8 mouse cellular contexts compared by ENCODE assay signal in genomic region chr17:65771951-65772934, GRCm38 (mm10). TPM values are rescaled to one million over a fixed set of nuclear protein-coding genes. Genes with fewer than 3 reads are reported as not detected.
DNase-seq lines count a peak whose midpoint lies in the region; ATAC-seq and TF ChIP-seq lines count a peak whose summit lies in the region.

TSS of gene Rab31 (minus strand) at chr17:65772752.

- H3K9me3 ChIP-seq in E14TG2a.4 (ENCODE audit: low read length) = no peaks in the 10 kb centered on the region
- H3K9me3 ChIP-seq in forebrain, embryonic 14.5 days (replicated peaks; ENCODE audit: control insufficient read depth, low read length) = no peaks in the 10 kb centered on the region
- H3K9me3 ChIP-seq in heart, embryonic 16.5 days (replicated peaks; ENCODE audit: control insufficient read depth, low read length) = no peaks in the 10 kb centered on the region
- H3K9me3 ChIP-seq in liver, embryonic 13.5 days (replicated peaks) = no peaks in the 10 kb centered on the region
- H3K9me3 ChIP-seq in stomach, embryonic 14.5 days (ENCODE audit: control insufficient read depth, low read depth, low read length) = no peaks in the 10 kb centered on the region

- no peak for TF ChIP-seq CTCF in E14TG2a.4 (conservative IDR thresholded peaks at IDR 0.05; ENCODE audit: low read length)

- peaks cover 28% of the 10 kb centered on the region for H3K27me3 ChIP-seq in E14TG2a.4 (ENCODE audit: insufficient read depth, low read length)
- H3K27me3 ChIP-seq in forebrain, embryonic 14.5 days (replicated peaks; ENCODE audit: control insufficient read depth, insufficient read depth, low read length) = no peaks in the 10 kb centered on the region
- no peaks in the 10 kb centered on the region for H3K27me3 ChIP-seq in heart, embryonic 16.5 days (ENCODE audit: control insufficient read depth, insufficient read depth, low read length)
- peaks cover 61% of the 10 kb centered on the region for H3K27me3 ChIP-seq in liver, embryonic 13.5 days
- H3K27me3 ChIP-seq in stomach, embryonic 14.5 days (ENCODE audit: control insufficient read depth, insufficient read depth, low read length) = no peaks in the 10 kb centered on the region

- peak within 1 kb of the TSS; percentile 83 for H3K4me2 ChIP-seq in forebrain, embryonic 14.5 days (ENCODE audit: low read length)
- H3K4me2 ChIP-seq in heart, embryonic 16.5 days (ENCODE audit: low read depth, low read length) = peak within 1 kb of the TSS; percentile 97
- H3K4me2 ChIP-seq in liver, embryonic 13.5 days = peak within 1 kb of the TSS; percentile 74
- H3K4me2 ChIP-seq in stomach, embryonic 14.5 days (replicated peaks; ENCODE audit: low read depth, low read length) = peak within 1 kb of the TSS; percentile 80

- peak; percentile 83 for ATAC-seq in forebrain, embryonic 14.5 days
- peak; percentile 86 for ATAC-seq in heart, embryonic 16.5 days (replicated peaks; ENCODE audit: extremely low read depth, insufficient read depth, low FRiP score)
- peak; percentile 46 for ATAC-seq in liver, embryonic 13.5 days (ENCODE audit: low read depth)
- ATAC-seq in stomach, embryonic 14.5 days (ENCODE audit: insufficient number of reproducible peaks, insufficient read depth, low FRiP score, low read depth) = peak; percentile 79

- H3K4me3 ChIP-seq in E14TG2a.4 (replicated peaks; ENCODE audit: low read length) = peak within 1 kb of the TSS; percentile 84
- H3K4me3 ChIP-seq in forebrain, embryonic 14.5 days (ENCODE audit: low read depth, low read length) = peak within 1 kb of the TSS; percentile 73
- peak within 1 kb of the TSS; percentile 85 for H3K4me3 ChIP-seq in heart, embryonic 16.5 days (ENCODE audit: low read length)
- H3K4me3 ChIP-seq in liver, embryonic 13.5 days (replicated peaks) = peak within 1 kb of the TSS; percentile 62
- H3K4me3 ChIP-seq in stomach, embryonic 14.5 days (ENCODE audit: low read depth, low read length) = peak within 1 kb of the TSS; percentile 65

- under 1% methylated on average over 71 of the region's 75 CpGs for WGBS in forebrain, embryonic 14.5 days
- under 1% methylated on average over 74 of the region's 75 CpGs for WGBS in heart, embryonic 16.5 days
- 1% methylated on average over 75 of the region's 75 CpGs for WGBS in liver, embryonic 13.5 days (ENCODE audit: insufficient replicate concordance)
- WGBS in stomach, embryonic 14.5 days = under 1% methylated on average over 75 of the region's 75 CpGs

- peak within 1 kb of the TSS; percentile 90 for H3K9ac ChIP-seq in forebrain, embryonic 14.5 days (ENCODE audit: low read length)
- peak within 1 kb of the TSS; percentile 84 for H3K9ac ChIP-seq in heart, embryonic 16.5 days (ENCODE audit: low read length)
- peak within 1 kb of the TSS; percentile 64 for H3K9ac ChIP-seq in liver, embryonic 13.5 days
- H3K9ac ChIP-seq in stomach, embryonic 14.5 days (replicated peaks; ENCODE audit: low read depth, low read length) = peak within 1 kb of the TSS; percentile 81

- peak within 1 kb of the TSS; percentile 63 for H3K27ac ChIP-seq in forebrain, embryonic 14.5 days (ENCODE audit: low read depth, low read length)
- H3K27ac ChIP-seq in heart, embryonic 16.5 days (ENCODE audit: low read length) = peak within 1 kb of the TSS; percentile 11
- no peak within 1 kb of the TSS for H3K27ac ChIP-seq in liver, embryonic 13.5 days
- H3K27ac ChIP-seq in stomach, embryonic 14.5 days (ENCODE audit: low read length) = no peak within 1 kb of the TSS; the same call in 1 of the 2 replicates

- peaks cover 67% of the 10 kb centered on the region for H3K4me1 ChIP-seq in E14TG2a.4 (replicated peaks; ENCODE audit: low read depth, low read length)
- peaks cover 18% of the 10 kb centered on the region for H3K4me1 ChIP-seq in forebrain, embryonic 14.5 days (ENCODE audit: control insufficient read depth, insufficient read depth, low read length)
- H3K4me1 ChIP-seq in heart, embryonic 16.5 days (ENCODE audit: control insufficient read depth, insufficient read depth, low read length) = peaks cover 26% of the 10 kb centered on the region
- H3K4me1 ChIP-seq in liver, embryonic 13.5 days (replicated peaks) = peaks cover 26% of the 10 kb centered on the region
- H3K4me1 ChIP-seq in stomach, embryonic 14.5 days (ENCODE audit: control insufficient read depth, insufficient read depth, low read length) = peaks cover 11% of the 10 kb centered on the region; the same call in 1 of the 2 replicates

- H3K36me3 ChIP-seq in E14TG2a.4 (ENCODE audit: insufficient read depth, low read length) = no peaks in the 10 kb centered on the region
- no peaks in the 10 kb centered on the region for H3K36me3 ChIP-seq in forebrain, embryonic 14.5 days (ENCODE audit: control insufficient read depth, insufficient read depth, low read length)
- no peaks in the 10 kb centered on the region for H3K36me3 ChIP-seq in heart, embryonic 16.5 days (ENCODE audit: control insufficient read depth, insufficient read depth)
- no peaks in the 10 kb centered on the region for H3K36me3 ChIP-seq in liver, embryonic 13.5 days
- H3K36me3 ChIP-seq in stomach, embryonic 14.5 days (ENCODE audit: control insufficient read depth, insufficient read depth, low read length) = no peaks in the 10 kb centered on the region

- DNase-seq in cerebellum, adult 11 months = peak; percentile 71
- DNase-seq in forebrain, embryonic 14.5 days (ENCODE audit: low spot score) = peak; percentile 71
- DNase-seq in kidney, postnatal 14 days = peak; percentile 90
- DNase-seq in liver, embryonic 13.5 days = peak; percentile 17
- peak; percentile 45 to 54 for DNase-seq in natural killer cell, adult 2 months (ENCODE audit: low spot score in 2 of 2)

RNA-seq across cellular contexts. Expression of gene Rab31, which starts in this region (rescaled TPM):
- 88.8 and 92.6 TPM in 2 replicates for polyA plus RNA-seq in forebrain, embryonic 14.5 days (2014; fragmentation: Nextera tagmentation; extraction: Ambion mirVana)
- polyA plus RNA-seq in heart, embryonic 16.5 days (2015; fragmentation: Nextera tagmentation; extraction: Ambion mirVana) = 28.3 and 29.6 TPM in 2 replicates
- polyA plus RNA-seq in liver, embryonic 13.5 days (2015; fragmentation: Nextera tagmentation; extraction: Ambion mirVana) = 4.5 and 5.3 TPM in 2 replicates
- 39.2 and 42.6 TPM in 2 replicates for polyA plus RNA-seq in stomach, embryonic 14.5 days (2014; fragmentation: Nextera tagmentation; extraction: Ambion mirVana)

Comparison
In these comparisons a context has a peak if more than half of its experiments do, and no peak if none do; other contexts are left out.
1. DNase-seq: peak in every context shown above with its lines; median percentile 90 in kidney, postnatal 14 days; 71 in cerebellum, adult 11 months; 71 in forebrain, embryonic 14.5 days; 50 in natural killer cell, adult 2 months; 17 in liver, embryonic 13.5 days.
2. H3K27ac ChIP-seq: peak in forebrain, embryonic 14.5 days (single experiment) and heart, embryonic 16.5 days (single experiment); none in liver, embryonic 13.5 days (single experiment) and stomach, embryonic 14.5 days (single experiment).
3. Peak in every context shown above with its lines, with median percentiles within 50 percentile points of each other: H3K4me3 ChIP-seq, ATAC-seq, H3K4me2 ChIP-seq and H3K9ac ChIP-seq.